Mouse (Mus musculus) bone marrow macrophage, adult 2 months (primary cell): ENCODE measurements at regions not wholly inside any gene's neighbourhood (a gene's known extent, or its start where the extent isn't known, plus 50 kb on each side); places are given as distances from the start of the nearest gene placed in this dataset.

Experiments
- H3K27ac ChIP-seq: 2 replicates; pipeline ENCODE4 v1.5.1; 2012; ENCODE audit warnings: low read depth, low read length; ENCODE audit not compliant: insufficient read depth
- H3K4me1 ChIP-seq: 2 replicates; pipeline ENCODE4 v1.6.1; 2012; ENCODE audit warnings: low read length; ENCODE audit not compliant: control insufficient read depth, insufficient read depth
- H3K4me3 ChIP-seq: 2 replicates; pipeline ENCODE4 v1.5.1; 2012; ENCODE audit warnings: mild to moderate bottlenecking, low read length, moderate library complexity; ENCODE audit not compliant: insufficient read depth
- CTCF ChIP-seq: IDR thresholded peaks from 2 replicates; pipeline ENCODE4 v1.5.1; 2012; ENCODE audit warnings: low read depth, mild to moderate bottlenecking, low read length, moderate library complexity
- POLR2A ChIP-seq: IDR thresholded peaks from 2 replicates; pipeline ENCODE4 v1.6.1; 2012; ENCODE audit warnings: mild to moderate bottlenecking, low read depth, low read length, borderline replicate concordance

GRCm38 (mm10) chr15:62350862-62351757 lies 1428.3 kb upstream of the A1bg start:
- TF ChIP-seq POLR2A, result no peak
- TF ChIP-seq CTCF, result no peak
- Histone ChIP-seq H3K27ac (no peak overlapping the region), H3K4me3 (no peak overlapping the region), H3K4me1 (peaks cover 5% of the 10 kb centered on the region; the same call in 1 of the 2 replicates)

DNA sequence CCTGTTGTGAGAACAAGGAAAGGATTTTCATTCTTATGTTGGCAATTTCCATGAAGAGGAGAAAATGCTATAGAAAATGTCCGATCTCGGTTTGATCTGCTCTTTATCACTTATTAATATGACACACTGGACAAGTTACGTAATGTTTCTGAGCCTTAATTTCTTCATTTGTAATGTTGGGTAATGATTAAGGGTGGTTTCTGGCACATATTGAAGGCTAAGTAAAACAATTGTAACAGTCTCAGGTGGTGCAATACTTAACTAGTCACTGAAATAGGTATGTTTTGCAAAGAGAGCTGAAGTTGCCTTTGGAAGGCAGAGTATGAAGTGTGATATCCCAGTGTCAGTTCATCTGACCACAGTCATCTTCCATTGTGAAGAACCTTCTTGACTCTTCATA lies 1427.2 kb upstream of the A1bg start:
- peaks cover 5% of the 10 kb centered on the region; the same call in 1 of the 2 replicates for H3K4me1 ChIP-seq
- no peak overlapping the region for H3K27ac ChIP-seq
- TF ChIP-seq CTCF (no peak), POLR2A (no peak)
- no peak overlapping the region for H3K4me3 ChIP-seq

DNA sequence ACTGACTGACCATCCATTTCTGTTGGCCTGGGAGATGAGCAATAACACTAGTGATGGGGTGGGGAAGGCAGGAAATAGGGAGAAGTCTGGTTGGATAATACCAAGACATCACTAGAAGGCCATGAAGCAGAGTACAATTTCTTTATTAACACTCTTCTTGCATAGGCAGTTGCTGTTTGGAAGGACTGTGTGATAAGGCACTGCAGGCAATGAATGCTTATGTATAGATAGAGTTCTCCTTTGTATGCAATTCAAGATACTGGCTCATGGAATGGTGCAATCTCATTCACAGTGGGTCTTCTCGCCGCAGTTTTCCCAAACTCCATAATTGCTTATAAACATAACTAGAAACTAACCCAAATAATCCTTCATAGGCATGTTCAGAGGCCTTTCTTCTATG lies 1426.1 kb upstream of the A1bg start:
- Histone ChIP-seq H3K27ac (no peak overlapping the region), H3K4me3 (no peak overlapping the region), H3K4me1 (peaks cover 5% of the 10 kb centered on the region; the same call in 1 of the 2 replicates)
- TF ChIP-seq CTCF (no peak), POLR2A (no peak)

GRCm38 (mm10) chr15:62347697-62348096 lies 1424.9 kb upstream of the A1bg start:
- no peak overlapping the region for H3K4me3 ChIP-seq
- no peak overlapping the region for H3K27ac ChIP-seq
- TF ChIP-seq CTCF (no peak), POLR2A (no peak)
- peaks cover 5% of the 10 kb centered on the region; the same call in 1 of the 2 replicates for H3K4me1 ChIP-seq

- Histone ChIP-seq H3K27ac (no peak overlapping the region), H3K4me1 (peaks cover 3% of the 10 kb centered on the region; the same call in 1 of the 2 replicates), H3K4me3 (no peak overlapping the region)
- TF ChIP-seq POLR2A, result no peak
- no peak for TF ChIP-seq CTCF
Observed at GRCm38 (mm10) chr15:62345893-62346292, 1423.1 kb upstream of the A1bg start.

- Histone ChIP-seq H3K27ac (no peak overlapping the region), H3K4me3 (no peak overlapping the region), H3K4me1 (no peaks in the 10 kb centered on the region; the same call in 1 of the 2 replicates)
- TF ChIP-seq POLR2A, result no peak
- TF ChIP-seq CTCF, result no peak
Observed at GRCm38 (mm10) chr15:62336454-62337284, 1413.9 kb upstream of the A1bg start.

DNA sequence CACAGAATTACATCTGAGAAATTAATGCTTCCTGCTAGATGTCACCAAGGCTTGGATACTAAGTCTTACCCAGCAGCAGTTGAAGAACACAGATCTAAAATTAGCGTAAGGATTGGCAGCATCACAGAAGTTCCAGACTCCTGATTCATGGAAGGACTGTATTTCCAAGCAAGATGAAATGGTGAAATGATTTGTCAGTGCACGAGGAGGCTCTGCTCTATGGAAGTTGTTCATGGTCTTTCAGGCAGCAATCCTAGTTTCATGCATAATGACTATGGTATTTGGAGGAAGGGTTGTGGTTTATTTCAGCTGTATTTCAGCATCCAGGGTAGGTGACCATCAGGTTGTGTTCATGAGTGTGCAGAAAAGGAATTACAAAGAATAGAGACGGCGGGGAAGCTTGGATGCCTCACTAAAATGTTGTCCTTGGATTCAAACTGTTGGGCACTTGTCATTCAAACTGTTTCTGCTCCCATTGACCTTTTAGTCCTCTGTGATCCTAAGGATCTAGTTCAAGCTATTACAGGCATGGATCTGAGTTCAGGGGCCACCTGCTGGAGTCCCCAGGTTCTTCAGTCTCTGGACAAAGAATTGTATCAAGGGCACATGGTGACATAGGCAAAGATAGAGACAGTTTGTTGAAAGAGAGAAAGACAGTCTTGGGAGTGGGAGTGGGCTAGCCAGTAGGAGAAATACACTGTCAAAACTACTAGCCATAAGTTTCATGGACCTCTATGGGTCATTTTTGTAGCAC lies 1411.6 kb upstream of the A1bg start:
- no peak for TF ChIP-seq POLR2A
- TF ChIP-seq CTCF, result no peak
- H3K27ac ChIP-seq, result no peak overlapping the region
- H3K4me3 ChIP-seq, result no peak overlapping the region
- no peaks in the 10 kb centered on the region; the same call in 1 of the 2 replicates for H3K4me1 ChIP-seq

- peaks cover 20% of the 10 kb centered on the region for H3K4me1 ChIP-seq
- H3K27ac ChIP-seq, result no peak overlapping the region
- TF ChIP-seq CTCF (no peak), POLR2A (no peak)
- no peak overlapping the region for H3K4me3 ChIP-seq
Observed at GRCm38 (mm10) chr15:62332129-62332528, 1409.3 kb upstream of the A1bg start.

GRCm38 (mm10) chr15:62331138-62331800 lies 1408.5 kb upstream of the A1bg start:
- H3K27ac ChIP-seq, result no peak overlapping the region
- no peak overlapping the region for H3K4me3 ChIP-seq
- peaks cover 25% of the 10 kb centered on the region for H3K4me1 ChIP-seq
- TF ChIP-seq CTCF, result no peak
- no peak for TF ChIP-seq POLR2A
